Mouse (Mus musculus): Measurements from ENCODE around the gene Slxl1. TPM values are rescaled to one million over a fixed set of nuclear protein-coding genes. Genes with fewer than 3 reads are reported as not detected.

Slxl1 gene
- polyA plus RNA-seq (2014; fragmentation: Illumina TruSeq; extraction: RNeasy Lipid Tissue Mini Kit (QIAGEN cat#74804); ENCODE audit: insufficient read depth, low read depth, low replicate concordance), result not detected

GRCm38 (mm10) chrX:55226576-55226975 is at the start of gene Slxl1:
Gene Slxl1 (plus strand): TSS chrX:55226876.

